Mouse (Mus musculus) kidney, adult 9 months (tissue): Measurements from ENCODE around the gene Olfr1099.

ENCODE experiments used
- DNase-seq: peaks from one replicate; pipeline ENCODE4 v3.0.0; 2022

Gene Olfr1099

GRCm38 (mm10) chr2:86960593-86960992, at the start of gene Olfr1099:
Gene Olfr1099, minus strand, starts transcription at chr2:86960693.
- DNase-seq: no peak

GRCm38 (mm10) chr2:86998098-86998497, 37.6 kb upstream of the Olfr1099 start, which contains the start of gene Olfr1102:
Gene Olfr1102, plus strand, starts transcription at chr2:86998398.
- DNase-seq: no peak

DNA sequence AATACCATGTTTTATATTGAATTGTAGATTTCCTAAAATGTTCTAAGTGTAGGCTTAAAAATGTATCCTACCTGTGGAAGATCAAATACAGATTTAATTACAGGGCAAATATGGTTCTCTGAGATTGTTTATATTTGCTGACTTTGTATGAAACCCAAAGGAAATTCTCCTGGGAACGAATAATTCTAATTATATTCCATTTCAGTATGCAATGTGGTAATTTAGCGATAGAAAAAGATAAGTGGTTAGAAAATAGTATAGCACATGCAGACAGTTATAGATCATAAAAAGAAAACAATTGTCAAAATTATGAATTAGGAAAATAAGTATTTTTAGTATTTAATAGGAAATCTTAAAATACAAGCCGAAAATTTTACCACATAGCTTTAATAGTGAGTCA, 30.6 kb upstream of the Olfr1099 start, which contains the start of gene Olfr1101:
Gene Olfr1101, minus strand, starts transcription at position 101 of the 400 bp plus-strand sequence.
- DNase-seq: no peak

GRCm38 (mm10) chr2:86979854-86980253, 19.4 kb upstream of the Olfr1099 start, which contains the start of gene Olfr1100:
Gene Olfr1100, minus strand, starts transcription at chr2:86979954.
- no peak for DNase-seq

GRCm38 (mm10) chr2:86926557-86926956, 33.9 kb downstream of the Olfr1099 start:
- no peak for DNase-seq

DNA sequence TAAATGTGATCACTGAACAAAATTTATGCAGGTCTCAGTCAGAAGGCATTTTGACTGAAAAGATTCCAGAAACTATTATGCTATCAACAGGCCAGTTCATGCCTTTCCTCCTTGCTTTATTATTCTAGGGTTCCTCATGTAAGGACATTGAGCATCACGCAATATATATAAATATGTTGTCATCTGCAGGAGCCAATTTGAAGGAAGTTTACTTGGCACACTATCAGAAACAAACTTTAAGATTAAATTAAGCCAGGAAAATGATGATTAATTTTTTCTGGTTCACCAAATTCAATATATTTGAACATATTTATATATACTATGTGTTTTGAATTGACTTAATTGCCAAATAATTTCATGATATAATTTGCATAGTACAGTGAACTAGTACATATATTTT, 36.0 kb downstream of the Olfr1099 start, which contains the start of gene Olfr1098:
Gene Olfr1098, minus strand, starts transcription at position 101 of the 400 bp plus-strand sequence.
- DNase-seq: no peak

DNA sequence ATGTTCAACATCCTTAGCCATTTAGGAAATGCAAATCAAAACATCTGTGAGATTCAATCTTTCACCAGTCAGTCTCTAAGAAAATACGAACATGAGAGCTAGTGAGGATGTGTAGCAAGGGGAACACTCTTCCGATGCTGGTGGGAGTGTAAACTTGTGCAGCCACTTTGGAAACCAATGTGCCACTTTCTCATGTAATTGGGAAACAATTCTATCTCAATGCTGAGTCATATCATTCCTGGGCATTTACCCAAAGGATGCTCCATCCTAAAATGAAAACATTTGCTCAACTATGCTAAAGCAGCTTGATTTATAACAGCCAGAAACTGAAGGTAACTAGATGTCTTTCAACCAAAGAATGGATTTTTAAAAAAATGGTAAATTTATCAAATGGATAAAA, 54.8 kb downstream of the Olfr1099 start:
- DNase-seq: no peak
